Mouse (Mus musculus) hindbrain, embryonic 15.5 days (tissue): ENCODE measurements around the gene Josd2. TPM values are rescaled to one million over a fixed set of nuclear protein-coding genes. Genes with fewer than 3 reads are reported as not detected.

Experiments
- ATAC-seq: fragments of 200-750 bp; cut with Nextera tagmentation; 2 replicates; pipeline ENCODE4 v1.8.0; 2017; ENCODE audit warnings: low read depth, moderate number of reproducible peaks, moderate TSS enrichment; ENCODE audit not compliant: low FRiP score
- H3K27ac ChIP-seq: fragments of 300-500 bp; sonication (generic); replicated peaks from 2 replicates; pipeline ENCODE4 v1.5.1; 2015; ENCODE audit warnings: mild to moderate bottlenecking, inconsistent platforms
- H3K27me3 ChIP-seq: fragments of 300-500 bp; sonication (generic); 2 replicates; pipeline ENCODE4 v1.6.1; 2015; ENCODE audit warnings: control low read depth, inconsistent platforms
- H3K36me3 ChIP-seq: fragments of 300-500 bp; sonication (generic); 2 replicates; pipeline ENCODE4 v1.6.1; 2015; ENCODE audit warnings: control low read depth, inconsistent platforms
- H3K4me1 ChIP-seq: fragments of 300-500 bp; sonication (generic); replicated peaks from 2 replicates; pipeline ENCODE4 v1.6.1; 2015; ENCODE audit warnings: control low read depth, inconsistent platforms
- H3K4me2 ChIP-seq: fragments of 300-500 bp; sonication (generic); 2 replicates; pipeline ENCODE4 v1.6.1; 2015; ENCODE audit warnings: moderate library complexity, mild to moderate bottlenecking, inconsistent platforms
- H3K4me3 ChIP-seq: fragments of 300-500 bp; sonication (generic); 2 replicates; pipeline ENCODE4 v1.5.1; 2015; ENCODE audit warnings: mild to moderate bottlenecking, inconsistent platforms
- H3K9ac ChIP-seq: fragments of 300-500 bp; sonication (generic); 2 replicates; pipeline ENCODE4 v1.6.1; 2015; ENCODE audit warnings: inconsistent platforms
- H3K9me3 ChIP-seq: fragments of 300-500 bp; sonication (generic); 2 replicates; pipeline ENCODE4 v1.6.1; 2016; ENCODE audit warnings: control low read depth, inconsistent platforms
- WGBS: fragments of 180-500 bp; shearing (Covaris S2); methylation state at CpG from one replicate; pipeline ENCODE4 v1.1.7; 2015; 5-methylcytosine and 5-hydroxymethylcytosine counted together
- polyA plus RNA-seq: library from polyadenylated mRNA; unstranded; fragments of >200 nt; fragmentation: Nextera tagmentation; extraction: Ambion mirVana; gene quantifications from 2 replicates; pipeline ENCODE4 v1.2.1, GENCODE M21; 2015

Gene Josd2
- polyA plus RNA-seq, 1 experiment from 2014 or later = 44.0 TPM

GRCm38 (mm10) chr7:44484841-44485571 lies 17.2 kb downstream of the Josd2 start:
- peak; percentile 79 for ATAC-seq
- Histone ChIP-seq H3K4me3 (no peak overlapping the region), H3K4me1 (peaks cover 3% of the 10 kb centered on the region; the same call in 1 of the 2 replicates), H3K27ac (peak overlapping the region; percentile 4; the same call in 1 of the 2 replicates), H3K36me3 (peaks cover 3% of the 10 kb centered on the region; the same call in 1 of the 2 replicates), H3K27me3 (peaks cover 7% of the 10 kb centered on the region; the same call in 1 of the 2 replicates), H3K9me3 (no peaks in the 10 kb centered on the region), H3K9ac (peak overlapping the region; percentile 7; the same call in 1 of the 2 replicates), H3K4me2 (no peak overlapping the region)
- WGBS = 35% methylated on average over 5 of the region's 5 CpGs

GRCm38 (mm10) chr7:44485572-44486195 lies 17.9 kb downstream of the Josd2 start:
- no peak overlapping the region for H3K9ac ChIP-seq
- peaks cover 10% of the 10 kb centered on the region; the same call in 1 of the 2 replicates for H3K36me3 ChIP-seq
- H3K27ac ChIP-seq = no peak overlapping the region
- no peak overlapping the region for H3K4me2 ChIP-seq
- peaks cover 5% of the 10 kb centered on the region; the same call in 1 of the 2 replicates for H3K27me3 ChIP-seq
- peaks cover 3% of the 10 kb centered on the region; the same call in 1 of the 2 replicates for H3K4me1 ChIP-seq
- no peak overlapping the region for H3K4me3 ChIP-seq
- no peaks in the 10 kb centered on the region for H3K9me3 ChIP-seq
- 78% methylated on average over 7 of the region's 7 CpGs for WGBS
- ATAC-seq = no peak

GRCm38 (mm10) chr7:44486927-44487575 lies 19.3 kb downstream of the Josd2 start:
- Histone ChIP-seq H3K27me3 (peaks cover 4% of the 10 kb centered on the region; the same call in 1 of the 2 replicates), H3K4me2 (no peak overlapping the region), H3K36me3 (peaks cover 24% of the 10 kb centered on the region; the same call in 1 of the 2 replicates), H3K27ac (peak overlapping the region; percentile 34; the same call in 1 of the 2 replicates), H3K4me1 (peaks cover 3% of the 10 kb centered on the region; the same call in 1 of the 2 replicates), H3K4me3 (no peak overlapping the region), H3K9me3 (no peaks in the 10 kb centered on the region), H3K9ac (0 out of 2 replicates have a peak overlapping the region, but pooled peaks have one; percentile 16)
- 50% methylated on average over 13 of the region's 13 CpGs for WGBS
- ATAC-seq = no peak

- no peak overlapping the region for H3K4me2 ChIP-seq
- H3K9ac ChIP-seq = no peak overlapping the region
- no peak overlapping the region for H3K27ac ChIP-seq
- no peaks in the 10 kb centered on the region for H3K9me3 ChIP-seq
- H3K4me3 ChIP-seq = no peak overlapping the region
- 86% methylated on average over 7 of the region's 7 CpGs for WGBS
- H3K36me3 ChIP-seq = peaks cover 28% of the 10 kb centered on the region
- ATAC-seq = no peak
- no peaks in the 10 kb centered on the region for H3K27me3 ChIP-seq
- H3K4me1 ChIP-seq = peaks cover 3% of the 10 kb centered on the region; the same call in 1 of the 2 replicates
Measured at GRCm38 (mm10) chr7:44487936-44488335, 20.2 kb downstream of the Josd2 start.

GRCm38 (mm10) chr7:44488545-44488944 lies 20.8 kb downstream of the Josd2 start:
- Histone ChIP-seq H3K4me2 (no peak overlapping the region), H3K36me3 (peaks cover 32% of the 10 kb centered on the region), H3K4me3 (no peak overlapping the region), H3K9me3 (no peaks in the 10 kb centered on the region), H3K27ac (no peak overlapping the region), H3K9ac (no peak overlapping the region), H3K27me3 (no peaks in the 10 kb centered on the region), H3K4me1 (peaks cover 3% of the 10 kb centered on the region; the same call in 1 of the 2 replicates)
- no peak for ATAC-seq
- WGBS = 85% methylated on average over 8 of the region's 8 CpGs

GRCm38 (mm10) chr7:44490281-44490680 lies 22.5 kb downstream of the Josd2 start:
- Histone ChIP-seq H3K9me3 (no peaks in the 10 kb centered on the region), H3K36me3 (peaks cover 35% of the 10 kb centered on the region), H3K4me1 (peaks cover 12% of the 10 kb centered on the region), H3K4me3 (no peak overlapping the region), H3K27ac (no peak overlapping the region), H3K4me2 (no peak overlapping the region), H3K27me3 (no peaks in the 10 kb centered on the region), H3K9ac (no peak overlapping the region)
- ATAC-seq = no peak
- WGBS = 88% methylated on average over 4 of the region's 4 CpGs

- Histone ChIP-seq H3K27me3 (no peaks in the 10 kb centered on the region), H3K9me3 (no peaks in the 10 kb centered on the region), H3K36me3 (peaks cover 35% of the 10 kb centered on the region), H3K4me2 (no peak overlapping the region), H3K4me1 (peaks cover 17% of the 10 kb centered on the region), H3K27ac (no peak overlapping the region), H3K9ac (no peak overlapping the region), H3K4me3 (no peak overlapping the region)
- 98% methylated on average over 5 of the region's 5 CpGs for WGBS
- ATAC-seq = no peak
Measured at GRCm38 (mm10) chr7:44491391-44491790, 23.6 kb downstream of the Josd2 start.

GRCm38 (mm10) chr7:44492166-44492826 lies 24.5 kb downstream of the Josd2 start:
- H3K4me1 ChIP-seq = peaks cover 21% of the 10 kb centered on the region
- 93% methylated on average over 21 of the region's 21 CpGs for WGBS
- H3K4me3 ChIP-seq = no peak overlapping the region
- H3K4me2 ChIP-seq = no peak overlapping the region
- no peaks in the 10 kb centered on the region for H3K27me3 ChIP-seq
- peaks cover 35% of the 10 kb centered on the region for H3K36me3 ChIP-seq
- ATAC-seq = no peak
- H3K27ac ChIP-seq = no peak overlapping the region
- H3K9ac ChIP-seq = no peak overlapping the region
- no peaks in the 10 kb centered on the region for H3K9me3 ChIP-seq

- Histone ChIP-seq H3K9ac (no peak overlapping the region), H3K4me1 (peaks cover 25% of the 10 kb centered on the region)
- WGBS = 93% methylated on average over 12 of the region's 12 CpGs
Measured at GRCm38 (mm10) chr7:44494681-44495080, 26.9 kb downstream of the Josd2 start.

GRCm38 (mm10) chr7:44495086-44495485 lies 27.3 kb downstream of the Josd2 start:
- WGBS = 79% methylated on average over 7 of the region's 7 CpGs
- peaks cover 25% of the 10 kb centered on the region for H3K4me1 ChIP-seq
- H3K4me3 ChIP-seq = peak overlapping the region; percentile 86
- H3K4me2 ChIP-seq = peak overlapping the region; percentile 88
- peak overlapping the region; percentile 95 for H3K9ac ChIP-seq
- H3K9me3 ChIP-seq = no peaks in the 10 kb centered on the region
- peaks cover 31% of the 10 kb centered on the region for H3K36me3 ChIP-seq
- ATAC-seq = no peak
- no peak overlapping the region for H3K27ac ChIP-seq
- H3K27me3 ChIP-seq = no peaks in the 10 kb centered on the region

More at GRCm38 (mm10) chr7:44494681-44495080, 26.9 kb downstream of the Josd2 start:
- Histone ChIP-seq H3K4me3 (peak overlapping the region; percentile 86; the same call in 1 of the 2 replicates), H3K4me2 (peak overlapping the region; percentile 88), H3K27me3 (no peaks in the 10 kb centered on the region), H3K9me3 (no peaks in the 10 kb centered on the region), H3K36me3 (peaks cover 35% of the 10 kb centered on the region), H3K27ac (no peak overlapping the region)
- no peak for ATAC-seq

GRCm38 (mm10) chr7:44495992-44496770 lies 28.4 kb downstream of the Josd2 start, which contains the start of the genes Emc10 and Fam71e1:
Gene Emc10, minus strand, starts transcription at chr7:44496529.
Gene Fam71e1, plus strand, starts transcription at chr7:44496581.
- peaks cover 20% of the 10 kb centered on the region for H3K36me3 ChIP-seq
- peak; percentile 97 for ATAC-seq
- no peaks in the 10 kb centered on the region for H3K9me3 ChIP-seq
- peaks cover 25% of the 10 kb centered on the region for H3K4me1 ChIP-seq
- H3K27me3 ChIP-seq = no peaks in the 10 kb centered on the region
- H3K4me2 ChIP-seq = peak within 1 kb of the TSS; percentile 88
- peak within 1 kb of the TSS; percentile 95 for H3K9ac ChIP-seq
- WGBS = 1% methylated on average over 58 of the region's 58 CpGs
- peak within 1 kb of the TSS; percentile 98 for H3K27ac ChIP-seq
- H3K4me3 ChIP-seq = peak within 1 kb of the TSS; percentile 86
